Mouse (Mus musculus) megakaryocyte, embryonic 14.5 days (primary cell): ENCODE measurements at regions not wholly inside any gene's neighbourhood (a gene's known extent, or its start where the extent isn't known, plus 50 kb on each side); places are given as distances from the start of the nearest gene placed in this dataset.

ENCODE experiments used
- H3K27me3 ChIP-seq: replicated peaks from 2 replicates; pipeline ENCODE3; 2012; ENCODE audit warnings: inconsistent platforms
- H3K36me3 ChIP-seq: replicated peaks from 2 replicates; pipeline ENCODE3; 2012; ENCODE audit warnings: low read length, inconsistent platforms, mixed read lengths
- H3K4me1 ChIP-seq: 2 replicates; pipeline ENCODE4 v1.6.1; 2012; ENCODE audit warnings: inconsistent platforms
- H3K4me3 ChIP-seq: replicated peaks from 2 replicates; pipeline ENCODE3; 2012; ENCODE audit warnings: moderate library complexity, mild to moderate bottlenecking, inconsistent platforms
- H3K9me3 ChIP-seq: 2 replicates; pipeline ENCODE4 v1.6.1; 2012; ENCODE audit warnings: inconsistent platforms
- FLI1 ChIP-seq: IDR thresholded peaks from 2 replicates; pipeline ENCODE4 v1.6.1; 2012; ENCODE audit warnings: low read length, inconsistent platforms, mixed read lengths
- GATA1 ChIP-seq: IDR thresholded peaks from 3 replicates; pipeline ENCODE4 v1.6.1; 2012; ENCODE audit warnings: mixed read lengths, low read length, inconsistent platforms, borderline replicate concordance

DNA sequence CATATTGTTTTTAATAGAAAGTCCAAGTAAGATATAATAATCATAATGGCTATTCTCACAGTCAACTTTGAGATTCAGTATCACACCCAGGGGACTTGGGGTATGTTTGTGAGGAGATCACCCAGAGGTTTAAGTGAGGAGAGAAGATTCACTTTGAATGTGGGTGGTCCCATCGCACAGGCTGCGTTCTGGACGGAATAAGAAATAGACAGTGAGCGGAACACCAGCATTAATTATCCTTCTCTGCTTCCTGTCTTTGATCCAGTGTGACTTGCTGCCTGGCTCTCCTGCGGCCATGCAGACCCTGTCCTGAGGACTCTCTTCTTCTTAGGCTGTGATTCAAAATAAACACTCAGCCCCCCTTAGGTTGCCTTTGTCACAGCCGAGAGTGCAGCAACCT, 60.6 kb upstream of the Kras start:
- Histone ChIP-seq H3K36me3 (peaks cover 11% of the 10 kb centered on the region), H3K4me3 (no peak overlapping the region), H3K9me3 (peaks cover 7% of the 10 kb centered on the region), H3K4me1 (peaks cover 41% of the 10 kb centered on the region), H3K27me3 (no peaks in the 10 kb centered on the region)
- TF ChIP-seq GATA1 (no peak), FLI1 (no peak)

DNA sequence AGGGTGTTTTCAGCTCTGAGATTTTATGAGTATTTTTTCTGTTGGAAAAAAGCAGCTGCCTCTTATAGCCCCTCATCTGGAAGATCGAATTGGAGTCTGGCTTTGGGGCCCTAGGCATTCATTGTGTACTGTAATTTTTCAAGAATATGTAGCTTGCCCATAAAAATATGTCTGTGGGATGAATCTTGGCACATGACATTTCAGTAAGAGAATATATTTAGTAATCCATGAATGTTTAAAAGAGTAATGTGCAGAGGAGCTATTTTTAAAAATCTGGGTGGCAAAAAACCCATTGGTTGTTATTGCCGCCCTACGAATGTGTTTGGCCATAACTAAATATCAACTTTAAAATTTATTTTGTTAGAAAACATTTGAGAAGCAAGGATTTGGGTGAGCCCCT, 59.0 kb upstream of the Kras start:
- peaks cover 8% of the 10 kb centered on the region for H3K36me3 ChIP-seq
- no peaks in the 10 kb centered on the region for H3K27me3 ChIP-seq
- H3K9me3 ChIP-seq, result peaks cover 3% of the 10 kb centered on the region; the same call in 1 of the 2 replicates
- peaks cover 47% of the 10 kb centered on the region for H3K4me1 ChIP-seq
- no peak overlapping the region for H3K4me3 ChIP-seq
- TF ChIP-seq GATA1 (no peak), FLI1 (no peak)

DNA sequence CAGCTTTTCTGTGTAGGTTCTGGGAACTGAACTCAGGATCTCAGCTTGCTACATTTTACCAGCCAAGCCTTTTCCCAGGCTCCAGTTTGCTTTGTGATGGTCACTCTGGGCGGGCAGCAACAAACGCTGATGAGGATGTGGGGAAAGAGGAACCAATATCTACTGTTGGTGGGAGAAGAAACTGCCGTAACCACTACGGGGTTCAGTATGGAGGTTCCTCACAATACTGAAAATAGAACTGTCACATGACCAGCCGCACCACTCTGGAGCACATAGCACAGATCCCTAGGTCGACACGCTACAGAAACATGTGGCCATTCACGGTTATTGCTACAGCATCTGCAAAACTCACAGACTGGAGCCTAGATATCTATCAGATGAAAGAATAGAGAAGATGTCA, 57.2 kb upstream of the Kras start:
- peaks cover 59% of the 10 kb centered on the region for H3K4me1 ChIP-seq
- TF ChIP-seq FLI1 (no peak), GATA1 (no peak)
- peaks cover 8% of the 10 kb centered on the region for H3K36me3 ChIP-seq
- H3K4me3 ChIP-seq, result peak overlapping the region; percentile 72
- H3K9me3 ChIP-seq, result peaks cover 3% of the 10 kb centered on the region; the same call in 1 of the 2 replicates
- H3K27me3 ChIP-seq, result no peaks in the 10 kb centered on the region

DNA sequence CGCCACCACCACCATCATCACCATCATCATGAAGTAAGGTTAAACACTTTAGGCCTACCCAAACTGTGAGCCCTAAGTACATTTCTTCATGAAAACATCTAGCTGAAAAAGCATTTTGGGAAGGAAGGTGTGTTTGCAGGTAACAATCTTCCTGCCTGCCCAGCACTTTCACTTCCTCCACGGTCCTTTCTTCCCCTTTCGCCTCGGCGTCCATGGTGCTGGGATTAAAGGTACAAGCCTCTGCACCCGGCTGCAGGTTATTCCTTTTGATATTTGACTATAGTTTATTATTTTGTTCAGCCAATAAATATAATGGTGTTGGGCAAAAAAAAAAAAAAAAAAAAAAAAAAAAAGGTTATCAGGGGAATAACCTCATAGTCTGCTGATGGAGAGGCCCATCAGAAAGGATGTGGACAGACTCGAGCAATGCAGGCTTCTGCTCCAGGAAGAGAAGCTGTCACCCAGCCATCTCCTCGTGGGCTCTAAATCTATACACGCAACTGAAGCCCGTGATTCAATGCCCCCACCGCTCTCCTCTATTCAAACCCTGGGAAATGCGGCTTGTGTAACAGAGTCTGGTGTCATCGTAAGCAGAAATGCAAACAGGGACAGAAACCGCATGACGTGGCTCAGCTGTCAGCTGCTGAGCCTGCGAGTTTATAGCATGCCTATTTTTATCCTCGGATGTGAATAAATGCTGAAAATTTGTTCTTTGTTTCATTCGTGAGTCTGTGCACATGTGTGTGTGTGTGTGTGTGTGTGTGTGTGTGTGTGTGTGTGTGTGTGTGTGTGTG, 56.5 kb upstream of the Kras start:
- TF ChIP-seq FLI1, result no peak
- TF ChIP-seq GATA1, result no peak
- Histone ChIP-seq H3K4me3 (peak overlapping the region; percentile 85), H3K4me1 (peaks cover 60% of the 10 kb centered on the region), H3K9me3 (peaks cover 3% of the 10 kb centered on the region; the same call in 1 of the 2 replicates), H3K27me3 (no peaks in the 10 kb centered on the region), H3K36me3 (peaks cover 13% of the 10 kb centered on the region)

DNA sequence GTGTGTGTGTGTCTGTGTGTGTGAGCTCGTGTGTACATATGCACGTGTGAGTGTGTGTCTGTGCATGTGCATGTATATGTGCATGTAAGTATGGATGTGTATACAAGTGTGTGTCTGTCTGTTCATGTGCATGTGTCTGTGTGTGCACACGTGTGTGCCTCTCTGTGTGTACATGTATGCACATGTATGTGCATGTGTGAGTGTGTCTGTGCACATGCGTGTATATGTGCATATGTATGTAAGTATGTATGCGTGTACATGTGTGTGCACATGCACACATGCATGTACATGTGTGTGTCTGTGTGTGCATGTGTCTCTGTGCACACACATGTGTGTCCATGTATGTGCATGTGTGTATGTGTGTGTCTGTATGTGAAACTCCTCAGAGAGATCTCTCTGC, 55.6 kb upstream of the Kras start:
- Histone ChIP-seq H3K36me3 (peaks cover 18% of the 10 kb centered on the region), H3K4me3 (peak overlapping the region; percentile 81), H3K9me3 (peaks cover 3% of the 10 kb centered on the region; the same call in 1 of the 2 replicates), H3K27me3 (no peaks in the 10 kb centered on the region), H3K4me1 (peaks cover 57% of the 10 kb centered on the region)
- TF ChIP-seq GATA1, result no peak
- TF ChIP-seq FLI1, result no peak

DNA sequence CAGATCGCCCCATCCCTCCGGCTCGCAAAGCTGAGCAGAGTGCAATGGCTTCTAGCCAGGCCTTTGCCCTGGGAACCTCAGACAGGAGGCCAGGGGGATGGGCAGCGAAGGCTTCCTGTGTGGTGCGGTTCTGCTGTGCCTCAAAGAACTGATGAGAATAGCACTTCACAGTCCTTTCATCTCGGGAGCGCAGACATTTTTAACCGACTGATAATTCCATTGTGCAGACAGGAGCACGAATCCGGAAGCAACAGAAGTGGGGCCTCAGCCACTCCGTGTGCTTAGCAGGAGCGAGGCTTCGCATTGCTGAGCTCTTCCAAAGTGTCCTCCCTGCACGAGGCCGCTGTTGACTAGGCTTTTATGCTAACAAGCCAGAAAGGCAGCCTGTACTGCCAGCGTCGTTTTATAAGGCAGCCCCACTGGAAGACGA, 53.6 kb upstream of the Kras start:
- H3K36me3 ChIP-seq, result peaks cover 18% of the 10 kb centered on the region
- peaks cover 3% of the 10 kb centered on the region; the same call in 1 of the 2 replicates for H3K9me3 ChIP-seq
- H3K4me3 ChIP-seq, result peak overlapping the region; percentile 89
- no peaks in the 10 kb centered on the region for H3K27me3 ChIP-seq
- TF ChIP-seq GATA1 (no peak), FLI1 (no peak)
- peaks cover 72% of the 10 kb centered on the region for H3K4me1 ChIP-seq

DNA sequence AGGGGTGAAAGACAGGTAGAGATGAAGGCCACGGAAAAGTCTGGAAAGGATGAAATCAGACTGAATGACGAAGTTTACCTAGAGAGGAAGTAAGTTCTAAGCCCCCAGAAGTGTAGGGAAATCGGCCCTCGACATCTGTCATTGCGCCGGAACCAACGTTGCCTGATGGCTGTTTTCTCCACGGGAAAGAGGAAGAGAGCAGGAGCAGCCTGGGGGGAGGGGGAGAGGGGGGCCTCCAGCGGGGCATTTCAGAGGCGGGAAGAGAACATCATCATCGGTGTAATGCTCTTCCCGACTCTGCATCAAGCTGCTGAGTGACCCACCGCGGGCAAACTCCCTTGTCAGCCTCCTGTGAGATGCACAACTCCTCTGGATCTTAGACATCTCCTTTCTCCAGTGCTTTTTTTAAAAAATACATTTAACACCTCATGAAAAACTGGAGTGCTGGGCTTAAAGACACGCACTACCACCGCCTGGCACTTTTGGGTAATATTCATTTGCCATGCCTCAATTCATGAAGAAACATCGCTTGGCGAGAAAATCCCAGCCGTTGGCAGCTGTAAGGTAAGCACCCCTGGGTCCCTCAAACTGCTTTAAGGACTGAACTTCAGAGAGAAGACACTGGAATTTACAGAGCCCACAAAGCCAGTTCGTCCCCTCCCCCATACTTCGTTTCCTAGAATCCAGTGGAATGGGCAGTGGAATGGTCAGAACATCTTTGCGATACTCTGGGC, 53.0 kb upstream of the Kras start:
- peaks cover 18% of the 10 kb centered on the region for H3K36me3 ChIP-seq
- H3K4me3 ChIP-seq, result peak overlapping the region; percentile 89
- no peaks in the 10 kb centered on the region for H3K27me3 ChIP-seq
- TF ChIP-seq FLI1 (no peak), GATA1 (no peak)
- peaks cover 3% of the 10 kb centered on the region; the same call in 1 of the 2 replicates for H3K9me3 ChIP-seq
- H3K4me1 ChIP-seq, result peaks cover 78% of the 10 kb centered on the region

DNA sequence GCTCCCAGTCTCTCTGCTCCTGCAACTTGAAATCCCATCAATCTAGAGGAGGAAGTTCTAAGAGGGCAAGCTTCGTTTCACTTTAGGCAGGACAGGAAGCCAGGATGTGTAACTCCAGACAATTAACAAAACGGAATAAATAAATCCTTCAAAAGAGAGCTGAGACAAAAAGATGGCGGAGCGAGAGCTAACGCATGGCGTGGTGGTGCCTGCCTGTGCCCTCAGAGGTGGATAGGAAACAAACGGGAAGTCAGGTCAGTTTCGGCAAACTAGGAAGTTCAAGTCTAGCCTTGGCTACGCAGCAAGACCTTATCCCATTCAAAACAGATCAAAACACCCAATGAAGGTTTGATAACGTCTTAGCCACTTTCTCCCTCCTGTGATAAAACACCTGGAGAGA, 52.1 kb upstream of the Kras start:
- Histone ChIP-seq H3K9me3 (no peaks in the 10 kb centered on the region), H3K4me3 (no peak overlapping the region), H3K27me3 (no peaks in the 10 kb centered on the region), H3K4me1 (peaks cover 84% of the 10 kb centered on the region), H3K36me3 (peaks cover 11% of the 10 kb centered on the region)
- TF ChIP-seq FLI1, result no peak
- TF ChIP-seq GATA1, result no peak

DNA sequence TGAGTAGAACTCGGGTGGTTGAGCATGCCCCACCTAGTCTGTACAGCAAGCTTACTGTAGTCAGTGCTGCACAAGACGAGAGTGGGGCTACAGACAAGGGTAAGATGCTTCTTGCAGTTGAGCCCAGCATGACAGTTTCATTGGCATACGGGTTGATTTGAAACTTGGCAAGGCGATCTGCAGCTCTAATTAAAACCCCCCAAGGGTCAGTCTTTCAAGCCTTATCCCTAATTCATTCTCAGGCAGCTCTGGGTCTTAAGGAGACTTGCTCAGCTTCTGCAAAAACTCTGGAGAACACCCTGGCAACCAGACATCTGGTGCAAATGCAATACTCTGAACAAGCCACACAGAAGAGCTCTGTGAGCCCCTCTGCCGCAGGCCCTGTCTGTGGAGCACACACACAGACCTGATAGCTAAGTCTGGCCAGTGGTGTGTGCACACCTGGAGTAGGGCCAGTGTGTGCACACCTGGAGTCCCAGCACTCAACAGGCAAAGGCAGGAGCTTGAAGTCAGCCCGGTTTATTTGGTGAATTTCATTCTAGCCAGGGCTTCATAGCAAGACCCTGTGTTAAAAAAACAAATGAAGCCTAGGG, 50.3 kb upstream of the Kras start:
- TF ChIP-seq GATA1 (no peak), FLI1 (no peak)

More for the DNA sequence above, 50.3 kb upstream of the Kras start:
- no peaks in the 10 kb centered on the region for H3K9me3 ChIP-seq
- H3K4me1 ChIP-seq, result peaks cover 81% of the 10 kb centered on the region
- H3K27me3 ChIP-seq, result no peaks in the 10 kb centered on the region
- no peak overlapping the region for H3K4me3 ChIP-seq
- H3K36me3 ChIP-seq, result peaks cover 10% of the 10 kb centered on the region
